Mouse (Mus musculus) liver, embryonic 16.5 days (tissue): ENCODE data around the gene Zbtb12. TPM values are rescaled to one million over a fixed set of nuclear protein-coding genes. Genes with fewer than 3 reads are reported as not detected.
"Not testable (repeated sequence)": the region's sequence is repeated elsewhere in the genome, so short reads cannot be mapped to it uniquely, and the experiment has no call there.

ENCODE experiments used
- ATAC-seq: fragments of 200-750 bp; cut with Nextera tagmentation; 2 replicates; pipeline ENCODE4 v1.8.0; 2017; ENCODE audit warnings: low read depth, mild to moderate bottlenecking, moderate number of reproducible peaks, moderate library complexity
- H3K27ac ChIP-seq: fragments of 300-500 bp; sonication (generic); 2 replicates; pipeline ENCODE4 v1.5.1; 2014; ENCODE audit warnings: mild to moderate bottlenecking, low read length
- H3K27me3 ChIP-seq: fragments of 300-500 bp; sonication (generic); 2 replicates; pipeline ENCODE4 v1.6.1; 2014; ENCODE audit warnings: low read depth, low read length, mixed read lengths; ENCODE audit not compliant: control insufficient read depth, insufficient read depth
- H3K36me3 ChIP-seq: fragments of 300-500 bp; sonication (generic); 2 replicates; pipeline ENCODE4 v1.6.1; 2014; ENCODE audit warnings: mild to moderate bottlenecking; ENCODE audit not compliant: control insufficient read depth, insufficient read depth
- H3K4me1 ChIP-seq: fragments of 300-500 bp; sonication (generic); 2 replicates; pipeline ENCODE4 v1.6.1; 2014; ENCODE audit warnings: low read depth, low read length, mixed read lengths; ENCODE audit not compliant: control insufficient read depth
- H3K4me2 ChIP-seq: fragments of 300-500 bp; sonication (generic); 2 replicates; pipeline ENCODE4 v1.6.1; 2014; ENCODE audit warnings: low read depth, low read length, mixed read lengths
- H3K4me3 ChIP-seq: fragments of 300-500 bp; sonication (generic); 2 replicates; pipeline ENCODE4 v1.5.1; 2014; ENCODE audit warnings: low read depth, mild to moderate bottlenecking, low read length
- H3K9ac ChIP-seq: fragments of 300-500 bp; sonication (generic); 2 replicates; pipeline ENCODE4 v1.6.1; 2014; ENCODE audit warnings: low read depth, low read length
- H3K9me3 ChIP-seq: fragments of 300-500 bp; sonication (generic); replicated peaks from 2 replicates; pipeline ENCODE4 v1.6.1; 2016; ENCODE audit warnings: low read length; ENCODE audit not compliant: control insufficient read depth
- WGBS: fragments of 180-500 bp; shearing (Covaris S2); extraction: QIAGEN DNeasy Blood & Tissue Kit; methylation state at CpG from one replicate; pipeline ENCODE4 v1.1.7; 2014; ENCODE audit not compliant: insufficient replicate concordance; 5-methylcytosine and 5-hydroxymethylcytosine counted together
- polyA plus RNA-seq: library from polyadenylated mRNA; unstranded; fragments of >200 nt; fragmentation: Nextera tagmentation; extraction: Ambion mirVana; gene quantifications from 2 replicates; pipeline ENCODE4 v1.2.1, GENCODE M21; 2015

Gene Zbtb12
- 0.26 and 0.37 TPM in 2 replicates for polyA plus RNA-seq

DNA sequence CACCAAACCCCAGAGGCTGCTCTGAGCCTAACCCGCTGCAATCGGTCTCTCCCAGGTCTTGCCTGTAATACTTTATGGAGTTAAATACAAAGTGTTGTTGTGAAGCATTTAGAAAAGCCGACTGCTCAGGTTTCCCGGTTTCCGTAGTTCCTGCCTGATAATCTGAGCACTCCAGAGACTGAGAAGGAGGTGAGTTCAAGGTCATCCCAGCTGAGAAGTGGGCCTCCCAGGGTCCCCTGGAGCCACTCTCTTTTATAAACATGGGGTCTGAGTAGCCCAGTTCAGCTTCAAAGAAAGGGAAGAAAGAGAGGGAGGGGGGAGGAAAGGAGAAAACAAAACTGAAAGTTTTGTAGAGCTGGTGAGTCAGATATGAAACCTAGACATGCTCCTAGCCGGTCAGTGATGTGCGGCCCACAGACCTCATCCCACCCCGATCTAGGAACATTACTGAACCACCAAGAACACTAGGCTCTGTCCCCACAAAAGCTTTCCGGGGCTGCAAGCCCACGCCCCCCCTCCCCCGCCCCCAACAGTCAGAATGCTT, at the start of gene Zbtb12:
Gene Zbtb12 (plus strand): TSS at position 148 of the 544 bp plus-strand sequence.
- H3K27ac ChIP-seq = no peak within 1 kb of the TSS
- no peaks in the 10 kb centered on the region for H3K9me3 ChIP-seq
- H3K4me2 ChIP-seq = no peak within 1 kb of the TSS
- 58% methylated on average over 11 of the region's 11 CpGs for WGBS
- no peak within 1 kb of the TSS for H3K9ac ChIP-seq
- H3K27me3 ChIP-seq = no peaks in the 10 kb centered on the region
- no peaks in the 10 kb centered on the region; the same call in none of the 2 replicates for H3K4me1 ChIP-seq
- H3K36me3 ChIP-seq = no peaks in the 10 kb centered on the region
- ATAC-seq = no peak
- no peak within 1 kb of the TSS for H3K4me3 ChIP-seq

DNA sequence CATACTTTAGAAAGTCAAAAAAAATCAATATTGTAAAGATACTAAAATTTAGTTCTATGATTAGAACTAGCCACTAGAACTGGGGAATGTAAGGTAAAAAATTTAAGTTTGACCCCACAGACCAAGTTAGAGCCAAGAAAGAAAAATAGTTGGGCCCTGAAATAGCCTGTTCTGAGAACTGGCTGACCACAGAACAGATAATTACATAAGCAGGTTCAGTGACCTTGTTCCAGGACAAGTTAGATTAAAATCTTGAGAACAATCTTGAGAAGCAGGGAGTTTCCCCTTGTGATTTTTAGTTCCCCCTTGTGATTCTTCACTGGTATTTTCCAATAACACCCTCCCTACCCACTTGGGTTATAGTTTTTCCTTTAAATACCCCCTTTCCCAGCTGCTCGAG, 48.5 kb upstream of the Zbtb12 start:
- H3K9me3 ChIP-seq, H3K4me3 ChIP-seq, H3K4me2 ChIP-seq, H3K4me1 ChIP-seq, ATAC-seq, H3K27ac ChIP-seq, H3K9ac ChIP-seq, H3K27me3 ChIP-seq: not testable (repeated sequence)
- peaks cover 12% of the 10 kb centered on the region for H3K36me3 ChIP-seq
- WGBS = 67% methylated on average over 1 of the region's 1 CpGs

DNA sequence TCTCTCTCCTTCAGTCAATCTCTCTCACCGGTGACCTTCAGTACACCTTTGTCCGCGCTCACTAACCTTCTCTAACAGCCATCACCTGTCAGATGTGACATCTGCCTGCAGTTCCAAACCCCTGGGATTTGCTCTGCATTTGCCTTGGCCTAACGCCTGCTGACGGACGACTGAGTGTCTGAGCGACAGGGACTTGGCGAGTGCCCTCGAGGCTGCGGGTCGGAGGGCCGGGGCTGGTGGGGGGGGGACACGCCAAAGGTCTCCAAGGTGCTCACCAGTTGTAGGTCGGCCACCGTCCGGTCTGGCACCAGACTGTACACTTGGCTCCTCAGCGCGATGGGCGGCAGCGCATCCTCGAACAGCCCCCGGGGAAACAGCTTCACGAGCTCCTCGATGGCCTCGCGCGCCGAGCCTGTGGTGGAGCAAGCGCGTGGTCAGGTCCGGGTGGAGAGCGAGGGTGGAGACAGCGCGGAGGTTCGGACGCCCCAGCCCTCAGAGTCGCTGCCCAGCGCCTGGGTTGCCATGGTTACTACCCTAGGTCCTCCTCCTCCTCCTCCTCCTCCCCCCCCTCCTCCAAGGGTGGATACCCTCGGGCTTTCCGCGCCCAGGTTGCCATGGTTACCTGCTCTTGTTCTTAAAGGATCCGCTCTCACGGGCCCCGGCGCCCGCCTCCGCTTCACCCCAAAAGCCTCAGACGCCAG, 43.0 kb upstream of the Zbtb12 start:
- 5% methylated on average over 47 of the region's 48 CpGs for WGBS
- Histone ChIP-seq H3K27ac (peak overlapping the region; percentile 81), H3K4me1 (peaks cover 34% of the 10 kb centered on the region), H3K9me3 (no peaks in the 10 kb centered on the region), H3K27me3 (no peaks in the 10 kb centered on the region), H3K36me3 (peaks cover 22% of the 10 kb centered on the region), H3K4me3 (peak overlapping the region; percentile 94), H3K9ac (peak overlapping the region; percentile 70), H3K4me2 (peak overlapping the region; percentile 98)
- peak; percentile 79 for ATAC-seq

DNA sequence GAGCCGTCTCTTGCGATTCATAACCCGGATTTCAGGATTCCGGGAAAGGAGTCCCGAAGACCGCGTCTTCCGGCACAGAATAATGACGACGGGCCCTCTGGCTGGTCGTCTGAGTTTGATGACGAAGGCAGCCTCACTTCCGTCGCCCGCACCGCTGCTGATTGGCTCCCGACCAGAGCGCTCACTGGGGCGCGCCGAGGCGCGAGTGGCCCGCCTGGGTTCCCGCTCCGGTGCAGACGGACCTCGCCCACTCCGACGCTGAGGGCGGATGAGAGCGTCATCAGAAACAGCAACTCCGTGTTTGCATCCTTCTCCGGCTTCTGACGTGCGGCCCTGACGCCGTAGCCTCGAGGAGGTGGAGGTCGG, 42.4 kb upstream of the Zbtb12 start, which contains the start of the genes Stk19 and Dxo:
Gene Stk19 (minus strand): TSS at position 90 of the 366 bp plus-strand sequence.
Gene Dxo (plus strand): TSS at position 164 of the 366 bp plus-strand sequence.
- Histone ChIP-seq H3K4me1 (peaks cover 39% of the 10 kb centered on the region), H3K36me3 (peaks cover 26% of the 10 kb centered on the region), H3K27me3 (no peaks in the 10 kb centered on the region), H3K27ac (peak within 1 kb of the TSS; percentile 87), H3K9me3 (no peaks in the 10 kb centered on the region), H3K9ac (peak within 1 kb of the TSS; percentile 85), H3K4me2 (peak within 1 kb of the TSS; percentile 98), H3K4me3 (peak within 1 kb of the TSS; percentile 94)
- peak; percentile 95 for ATAC-seq
- under 1% methylated on average over 40 of the region's 40 CpGs for WGBS

DNA sequence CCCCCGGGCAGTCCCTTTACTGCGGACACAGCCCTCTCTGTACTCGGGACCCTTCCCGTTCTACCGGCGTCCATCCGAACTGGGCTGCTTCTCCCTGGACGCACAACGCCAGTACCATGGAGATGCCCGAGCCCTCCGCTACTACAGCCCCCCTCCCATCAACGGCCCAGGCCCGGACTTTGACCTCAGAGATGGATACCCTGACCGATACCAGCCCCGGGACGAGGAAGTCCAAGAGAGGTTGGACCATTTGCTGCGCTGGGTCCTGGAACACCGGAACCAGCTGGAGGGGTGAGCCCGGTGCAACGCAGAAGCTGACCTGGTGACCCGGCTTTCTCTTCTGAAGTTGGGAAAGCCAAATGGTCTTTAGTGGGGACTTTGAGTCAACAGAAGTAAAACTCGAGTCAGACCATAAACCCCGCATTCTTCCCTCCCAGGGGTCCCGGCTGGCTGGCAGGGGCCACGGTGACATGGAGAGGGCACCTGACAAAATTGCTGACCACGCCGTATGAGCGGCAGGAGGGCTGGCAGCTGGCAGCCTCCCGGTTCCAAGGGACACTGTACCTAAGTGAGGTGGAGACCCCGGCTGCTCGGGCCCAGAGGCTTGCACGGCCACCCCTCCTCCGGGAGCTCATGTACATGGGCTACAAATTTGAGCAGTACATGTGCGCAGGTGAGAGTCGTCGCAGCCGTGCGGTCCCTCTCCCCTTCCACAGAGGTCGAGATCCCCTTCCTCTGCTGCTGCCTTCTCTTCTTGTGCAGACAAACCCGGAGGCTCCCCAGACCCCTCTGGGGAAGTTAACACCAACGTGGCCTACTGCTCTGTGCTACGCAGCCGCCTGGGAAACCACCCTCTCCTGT, 41.6 kb upstream of the Zbtb12 start:
- Histone ChIP-seq H3K4me2 (peak overlapping the region; percentile 98), H3K4me1 (peaks cover 39% of the 10 kb centered on the region)
- ATAC-seq = no peak

DNA sequence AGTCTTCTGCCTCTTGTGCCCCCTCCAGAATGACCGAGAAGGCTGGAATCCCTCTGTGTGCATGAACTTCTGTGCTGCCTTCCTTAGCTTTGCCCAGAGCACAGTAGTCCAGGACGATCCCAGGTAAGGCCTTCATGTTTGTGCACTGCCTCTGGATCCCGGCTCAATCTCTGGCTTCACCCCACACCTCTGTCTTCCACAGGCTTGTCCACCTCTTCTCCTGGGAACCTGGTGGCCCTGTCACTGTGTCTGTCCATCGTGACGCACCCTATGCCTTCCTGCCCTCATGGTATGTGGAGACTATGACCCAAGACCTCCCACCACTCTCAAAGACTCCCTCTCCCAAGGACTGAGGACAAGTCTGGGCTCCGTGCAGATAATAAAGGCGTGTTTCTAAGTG, 40.5 kb upstream of the Zbtb12 start:
- Histone ChIP-seq H3K9ac (no peak overlapping the region), H3K27ac (peak overlapping the region; percentile 14; the same call in 1 of the 2 replicates), H3K27me3 (no peaks in the 10 kb centered on the region), H3K4me2 (no peak overlapping the region), H3K36me3 (peaks cover 31% of the 10 kb centered on the region), H3K9me3 (no peaks in the 10 kb centered on the region), H3K4me3 (no peak overlapping the region), H3K4me1 (peaks cover 39% of the 10 kb centered on the region)
- ATAC-seq = no peak
- 82% methylated on average over 7 of the region's 7 CpGs for WGBS

More for the DNA sequence above, 41.6 kb upstream of the Zbtb12 start:
- Histone ChIP-seq H3K4me3 (peak overlapping the region; percentile 94), H3K36me3 (peaks cover 26% of the 10 kb centered on the region), H3K27ac (peak overlapping the region; percentile 87), H3K9me3 (no peaks in the 10 kb centered on the region), H3K27me3 (no peaks in the 10 kb centered on the region), H3K9ac (peak overlapping the region; percentile 85)
- 36% methylated on average over 43 of the region's 43 CpGs for WGBS

DNA sequence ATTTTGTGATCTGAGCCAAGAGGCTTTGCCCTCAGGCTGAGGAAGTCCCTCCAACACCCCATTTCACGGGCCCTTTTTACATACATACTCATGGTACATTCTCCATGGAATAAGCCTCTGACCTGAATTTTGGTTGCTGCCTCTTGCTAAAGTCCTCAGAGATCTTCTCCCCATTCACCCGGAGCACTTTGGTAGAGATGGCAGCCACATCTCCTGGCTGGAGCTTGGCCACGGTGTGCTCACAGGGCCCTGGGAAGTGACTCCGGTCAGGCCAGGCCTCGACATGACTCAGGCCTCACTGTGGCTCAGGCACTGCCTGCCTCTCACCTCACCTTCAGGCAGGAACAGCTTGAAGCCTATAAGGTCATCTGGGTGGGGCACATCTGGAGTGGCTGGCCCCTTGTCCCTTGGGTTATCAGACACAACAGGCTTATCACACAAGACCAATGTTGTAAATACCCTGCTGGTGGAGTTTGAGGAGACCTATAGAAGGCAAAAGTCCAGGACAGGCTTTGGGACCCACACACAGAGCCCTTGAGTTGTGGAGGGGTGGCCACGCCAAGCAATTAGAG, 38.5 kb upstream of the Zbtb12 start:
- WGBS = 66% methylated on average over 6 of the region's 6 CpGs
- peak overlapping the region; percentile 35; the same call in 1 of the 2 replicates for H3K27ac ChIP-seq
- no peak for ATAC-seq
- peak overlapping the region; percentile 21; the same call in 1 of the 2 replicates for H3K9ac ChIP-seq
- no peak overlapping the region for H3K4me3 ChIP-seq
- H3K4me2 ChIP-seq = 0 out of 2 replicates have a peak overlapping the region, but pooled peaks have one; percentile 14
- H3K27me3 ChIP-seq = no peaks in the 10 kb centered on the region
- no peaks in the 10 kb centered on the region for H3K9me3 ChIP-seq
- peaks cover 33% of the 10 kb centered on the region for H3K36me3 ChIP-seq
- H3K4me1 ChIP-seq = peaks cover 35% of the 10 kb centered on the region

DNA sequence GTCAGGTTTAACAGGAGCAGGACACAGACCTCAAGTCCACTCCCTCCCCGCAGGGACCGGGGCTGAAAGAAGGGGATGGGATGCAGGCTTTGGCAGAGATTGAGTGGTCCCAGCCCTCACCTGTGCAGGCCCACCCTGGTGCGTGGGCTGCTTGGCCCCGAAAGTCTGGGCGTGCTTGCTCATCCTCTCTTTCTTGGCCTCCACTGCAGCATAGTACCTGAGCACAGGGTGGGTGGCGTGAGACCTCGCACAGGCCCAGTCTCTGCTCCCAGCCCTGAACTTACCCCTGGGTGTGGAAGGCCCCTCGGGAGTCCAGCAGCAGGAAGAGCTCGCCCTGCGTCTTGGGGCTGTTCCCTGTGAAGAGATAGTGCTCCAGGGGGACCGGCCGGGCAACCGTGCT, 34.4 kb upstream of the Zbtb12 start:
- Histone ChIP-seq H3K4me1 (peaks cover 23% of the 10 kb centered on the region), H3K27ac (no peak overlapping the region), H3K4me2 (no peak overlapping the region), H3K27me3 (no peaks in the 10 kb centered on the region), H3K9me3 (no peaks in the 10 kb centered on the region), H3K36me3 (peaks cover 34% of the 10 kb centered on the region), H3K9ac (no peak overlapping the region), H3K4me3 (no peak overlapping the region)
- ATAC-seq = no peak
- 85% methylated on average over 13 of the region's 13 CpGs for WGBS
